Mouse (Mus musculus): ENCODE measurements around the gene Senp6.
"Not testable (repeated sequence)": the region's sequence is repeated elsewhere in the genome, so short reads cannot be mapped to it uniquely, and the experiment has no call there.

GRCm38 (mm10) chr9:80044301-80044700 lies 22.4 kb upstream of the Senp6 start:
- TF ChIP-seq CTCF, EP300 (IDR thresholded peaks at IDR 0.05; ENCODE audit: low read depth): not testable (repeated sequence)

Measured in liver, embryonic 14.5 days (tissue).